Comparison of ENCODE assay signal across 13 mouse cellular contexts in genomic region chr16:18130288-18130687, GRCm38 (mm10). TPM values are rescaled to one million over a fixed set of nuclear protein-coding genes. Genes with fewer than 3 reads are reported as not detected.
DNase-seq lines count a peak whose midpoint lies in the region; ATAC-seq and TF ChIP-seq lines count a peak whose summit lies in the region.
"Had no signal": no experiment of that assay in that cellular context is flagged by ENCODE, and none has a peak within 500 bp of the region (broad histone marks: within the 10 kb centered on the region; RNA-seq: fewer than 3 reads in every experiment).

No protein-coding gene starts in this region.

- peaks cover 15% of the 10 kb centered on the region for H3K4me1 ChIP-seq in heart, embryonic 12.5 days (replicated peaks)
- peaks cover 1% of the 10 kb centered on the region; the same call in 1 of the 2 replicates for H3K4me1 ChIP-seq in heart, adult 2 months (ENCODE audit: control insufficient read depth, insufficient read depth, low read length)
- H3K4me1 ChIP-seq in midbrain, embryonic 14.5 days (ENCODE audit: control insufficient read depth, insufficient read depth, low read length) = peaks cover 22% of the 10 kb centered on the region
- peaks cover 5% of the 10 kb centered on the region for H3K4me1 ChIP-seq in midbrain, embryonic 11.5 days (ENCODE audit: control insufficient read depth, insufficient read depth, low read length)

- H3K27ac ChIP-seq in heart, embryonic 12.5 days (ENCODE audit: poor library complexity, severe bottlenecking) = no peak overlapping the region
- no peak overlapping the region for H3K27ac ChIP-seq in heart, adult 2 months
- no peak overlapping the region for H3K27ac ChIP-seq in midbrain, embryonic 14.5 days (replicated peaks; ENCODE audit: low read depth, low read length)
- H3K27ac ChIP-seq in midbrain, embryonic 11.5 days (ENCODE audit: low read depth, low read length) = no peak overlapping the region
- H3K27ac ChIP-seq: heart, embryonic 15.5 days; liver, embryonic 15.5 days had no signal

- TF ChIP-seq EP300 in heart, adult 2 months (IDR thresholded peaks at IDR 0.05; ENCODE audit: insufficient read depth, low read depth, low read length) = no peak

- H3K36me3 ChIP-seq in heart, embryonic 12.5 days = no peaks in the 10 kb centered on the region
- no peaks in the 10 kb centered on the region for H3K36me3 ChIP-seq in heart, adult 2 months (ENCODE audit: control insufficient read depth, insufficient read depth, low read length)
- no peaks in the 10 kb centered on the region for H3K36me3 ChIP-seq in midbrain, embryonic 14.5 days (ENCODE audit: control insufficient read depth, insufficient read depth, low read length)
- no peaks in the 10 kb centered on the region for H3K36me3 ChIP-seq in midbrain, embryonic 11.5 days (ENCODE audit: control insufficient read depth, insufficient read depth, low read length)
- H3K36me3 ChIP-seq: heart, embryonic 15.5 days; liver, embryonic 15.5 days had no signal

- H3K4me3 ChIP-seq in heart, embryonic 12.5 days = no peak overlapping the region
- no peak overlapping the region for H3K4me3 ChIP-seq in heart, adult 2 months
- no peak overlapping the region for H3K4me3 ChIP-seq in midbrain, embryonic 14.5 days (replicated peaks; ENCODE audit: low read depth, low read length)
- H3K4me3 ChIP-seq in midbrain, embryonic 11.5 days (ENCODE audit: low read depth, low read length) = no peak overlapping the region
- H3K4me3 ChIP-seq: heart, embryonic 15.5 days; liver, embryonic 15.5 days had no signal

- 42% methylated on average over 4 of the region's 4 CpGs for WGBS in heart, embryonic 12.5 days
- 42% methylated on average over 4 of the region's 4 CpGs for WGBS in heart, adult 2 months
- 58% methylated on average over 4 of the region's 4 CpGs for WGBS in midbrain, embryonic 14.5 days
- WGBS in midbrain, embryonic 11.5 days = 68% methylated on average over 4 of the region's 4 CpGs

- H3K4me2 ChIP-seq in heart, embryonic 12.5 days = no peak overlapping the region
- peak overlapping the region; percentile 5; the same call in 1 of the 2 replicates for H3K4me2 ChIP-seq in midbrain, embryonic 14.5 days (ENCODE audit: low read length)
- H3K4me2 ChIP-seq in midbrain, embryonic 11.5 days = no peak overlapping the region
- H3K4me2 ChIP-seq: heart, embryonic 15.5 days; liver, embryonic 15.5 days had no signal

- intact Hi-C loops in heart, adult 2 months (cut with DNase I) = no loop called here

- no peak for ATAC-seq in heart, embryonic 12.5 days (ENCODE audit: insufficient number of reproducible peaks, low FRiP score)
- no peak for ATAC-seq in midbrain, embryonic 14.5 days (ENCODE audit: low FRiP score, low TSS enrichment)
- no peak for ATAC-seq in midbrain, embryonic 11.5 days (ENCODE audit: low FRiP score)
- ATAC-seq in hematopoietic stem cell, adult 5-6 weeks (replicated peaks in 1 of 2; ENCODE audit: insufficient read depth in 1 of 2, low FRiP score in 2 of 2, low TSS enrichment in 1 of 2, low read depth in 1 of 2, poor library complexity in 2 of 2, severe bottlenecking in 2 of 2) = peak; percentile 27 to 36; a peak in 2 of 4 replicates
- ATAC-seq: intestine, postnatal 0 days had no signal

- DNase-seq in heart, adult 2 months = no peak
- DNase-seq in midbrain, embryonic 14.5 days = no peak
- DNase-seq in midbrain, embryonic 11.5 days (ENCODE audit: low spot score, missing footprints) = no peak
- no peak for DNase-seq in spleen, postnatal 10 days (ENCODE audit: low spot score in 2 of 2)
- no peak for DNase-seq in kidney, adult 9 months
- DNase-seq: adrenal gland, postnatal 36 days; thymus, postnatal 36 days had no signal

- TF ChIP-seq CTCF in heart, adult 2 months (IDR thresholded peaks at IDR 0.05) = no peak

- H3K79me2 ChIP-seq in heart, adult 2 months (replicated peaks; ENCODE audit: control insufficient read depth, insufficient read depth, low read length) = no peaks in the 10 kb centered on the region

- H3K9ac ChIP-seq in heart, embryonic 12.5 days = 0 out of 2 replicates have a peak overlapping the region, but pooled peaks have one; percentile 6
- no peak overlapping the region for H3K9ac ChIP-seq in heart, adult 2 months (ENCODE audit: low read depth, low read length)
- no peak overlapping the region for H3K9ac ChIP-seq in midbrain, embryonic 14.5 days (replicated peaks; ENCODE audit: low read length)
- no peak overlapping the region for H3K9ac ChIP-seq in midbrain, embryonic 11.5 days (ENCODE audit: low read length)
- H3K9ac ChIP-seq: heart, embryonic 15.5 days; liver, embryonic 15.5 days had no signal

- no peaks in the 10 kb centered on the region for H3K9me3 ChIP-seq in heart, embryonic 12.5 days (replicated peaks)
- no peaks in the 10 kb centered on the region for H3K9me3 ChIP-seq in midbrain, embryonic 14.5 days (ENCODE audit: control insufficient read depth, low read length)
- H3K9me3 ChIP-seq in midbrain, embryonic 11.5 days (ENCODE audit: control insufficient read depth, low read length) = no peaks in the 10 kb centered on the region
- H3K9me3 ChIP-seq: heart, embryonic 15.5 days; liver, embryonic 15.5 days had no signal

- TF ChIP-seq POLR2A in heart, adult 2 months (IDR thresholded peaks at IDR 0.05; ENCODE audit: insufficient read depth, low read depth, low read length) = no peak

- peaks cover 90% of the 10 kb centered on the region for H3K27me3 ChIP-seq in heart, embryonic 12.5 days (replicated peaks)
- H3K27me3 ChIP-seq in heart, adult 2 months (ENCODE audit: control insufficient read depth, insufficient read depth, low read length) = no peaks in the 10 kb centered on the region; the same call in 1 of the 2 replicates
- H3K27me3 ChIP-seq in midbrain, embryonic 14.5 days (ENCODE audit: control insufficient read depth, insufficient read depth, low read length) = no peaks in the 10 kb centered on the region
- H3K27me3 ChIP-seq in midbrain, embryonic 11.5 days (ENCODE audit: control insufficient read depth, insufficient read depth, low read length) = peaks cover 37% of the 10 kb centered on the region

RNA-seq across cellular contexts. Expression of gene Rtn4r, which starts 2.8 kb away (rescaled TPM):
- 0.40 and 0.44 TPM in 2 replicates for polyA plus RNA-seq in heart, embryonic 12.5 days (2016; fragmentation: Nextera tagmentation; extraction: Ambion mirVana)
- 1 to 10 TPM; 2.3 to 9.8 TPM for total RNA-seq in heart, adult 2 months (2021)
- 31.9 and 57.8 TPM in 2 replicates for polyA plus RNA-seq in heart, adult 2 months (2012; rRNA removed)
- 18.6 and 28.6 TPM in 2 replicates for polyA plus RNA-seq in midbrain, embryonic 14.5 days (2014; fragmentation: Nextera tagmentation; extraction: Ambion mirVana)
- polyA plus RNA-seq in midbrain, embryonic 11.5 days (2014; fragmentation: Nextera tagmentation; extraction: Ambion mirVana) = 2.2 and 2.7 TPM in 2 replicates
- 0.19 TPM in 1 of 2 replicates, not detected in the other for total RNA-seq in hematopoietic stem cell, adult 5-6 weeks (2017)
- total RNA-seq: neutrophil, adult 5-6 weeks had no signal

RNA-seq across cellular contexts. Expression of gene Prodh, which starts 40.3 kb away (rescaled TPM):
- polyA plus RNA-seq in heart, embryonic 12.5 days (2016; fragmentation: Nextera tagmentation; extraction: Ambion mirVana) = 7.8 and 8.7 TPM in 2 replicates
- 10 to 100 TPM; 18.8 to 23.4 TPM for total RNA-seq in heart, adult 2 months (2021)
- polyA plus RNA-seq in heart, adult 2 months (2012; rRNA removed) = 46.7 and 57.9 TPM in 2 replicates
- polyA plus RNA-seq in midbrain, embryonic 14.5 days (2014; fragmentation: Nextera tagmentation; extraction: Ambion mirVana) = 3.3 and 4.0 TPM in 2 replicates
- 6.9 and 7.6 TPM in 2 replicates for polyA plus RNA-seq in midbrain, embryonic 11.5 days (2014; fragmentation: Nextera tagmentation; extraction: Ambion mirVana)
- total RNA-seq in hematopoietic stem cell, adult 5-6 weeks (2017) = 41.1 and 67.9 TPM in 2 replicates

Comparison
In these comparisons a context has a peak if more than half of its experiments do, and no peak if none do; other contexts are left out.
1. ATAC-seq: peak in hematopoietic stem cell, adult 5-6 weeks (2 of 2); none in heart, embryonic 12.5 days (single experiment), midbrain, embryonic 14.5 days (single experiment) and midbrain, embryonic 11.5 days (single experiment).